ENCODE assay signal across 10 mouse cellular contexts in the genomic region with DNA sequence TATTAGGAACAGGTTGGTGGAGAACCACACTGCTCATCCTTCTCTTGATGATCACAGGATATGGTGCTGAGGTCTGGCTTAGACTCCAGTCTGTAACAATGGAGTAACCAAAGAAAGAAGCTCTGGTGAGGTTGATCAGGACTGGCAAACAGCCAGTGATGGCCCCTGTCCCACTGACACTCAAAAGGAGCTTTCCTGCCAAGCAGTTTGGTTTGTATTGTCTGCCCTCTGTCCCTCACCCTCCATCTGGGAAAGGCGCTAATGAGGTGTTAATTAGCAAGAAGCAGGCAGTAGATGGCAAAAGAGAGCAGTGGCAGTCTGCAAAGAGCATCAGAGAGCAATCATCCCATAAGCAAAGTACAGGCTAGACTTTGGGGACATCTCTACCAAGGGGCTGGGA.
DNase-seq lines count a peak whose midpoint lies in the region; ATAC-seq lines count a peak whose summit lies in the region.
"Had no signal": no experiment of that assay in that cellular context is flagged by ENCODE, and none has a peak within 500 bp of the region (broad histone marks: within the 10 kb centered on the region; RNA-seq: fewer than 3 reads in every experiment).

No protein-coding gene starts in this region.

- DNase-seq in heart, adult 8-10 months (ENCODE audit: low spot score), result no peak
- DNase-seq in heart, postnatal 4 days, result peak; percentile 38
- peak; percentile 20 for DNase-seq in retina, postnatal 7 days (ENCODE audit: low read depth, low spot score)
- DNase-seq in adrenal gland, postnatal 14 days, result no peak
- no peak for DNase-seq in thymus, postnatal 14 days
- DNase-seq: liver, embryonic 13.5 days had no signal

- H3K4me3 ChIP-seq in heart, embryonic 12.5 days, result no peak overlapping the region
- no peak overlapping the region for H3K4me3 ChIP-seq in neural tube, embryonic 13.5 days
- no peak overlapping the region for H3K4me3 ChIP-seq in neural tube, embryonic 15.5 days (replicated peaks)
- H3K4me3 ChIP-seq: liver, embryonic 13.5 days had no signal

- H3K4me1 ChIP-seq in heart, embryonic 12.5 days (replicated peaks), result peaks cover 37% of the 10 kb centered on the region
- H3K4me1 ChIP-seq in neural tube, embryonic 13.5 days (replicated peaks), result peaks cover 44% of the 10 kb centered on the region
- peaks cover 38% of the 10 kb centered on the region for H3K4me1 ChIP-seq in neural tube, embryonic 15.5 days
- H3K4me1 ChIP-seq: liver, embryonic 13.5 days had no signal

- peak overlapping the region; percentile 13; the same call in 1 of the 2 replicates for H3K4me2 ChIP-seq in heart, embryonic 12.5 days
- no peak overlapping the region for H3K4me2 ChIP-seq in neural tube, embryonic 13.5 days
- H3K4me2 ChIP-seq in neural tube, embryonic 15.5 days, result no peak overlapping the region
- H3K4me2 ChIP-seq: liver, embryonic 13.5 days had no signal

- H3K27me3 ChIP-seq in heart, embryonic 12.5 days (replicated peaks), result no peaks in the 10 kb centered on the region
- H3K27me3 ChIP-seq in neural tube, embryonic 13.5 days, result no peaks in the 10 kb centered on the region
- no peaks in the 10 kb centered on the region for H3K27me3 ChIP-seq in neural tube, embryonic 15.5 days (replicated peaks)
- H3K27me3 ChIP-seq: liver, embryonic 13.5 days had no signal

- ATAC-seq in heart, embryonic 12.5 days (ENCODE audit: insufficient number of reproducible peaks, low FRiP score), result no peak
- ATAC-seq in neural tube, embryonic 13.5 days (ENCODE audit: low read depth), result no peak
- no peak for ATAC-seq in neural tube, embryonic 15.5 days (ENCODE audit: low FRiP score)

- H3K9ac ChIP-seq in heart, embryonic 12.5 days, result no peak overlapping the region
- H3K9ac ChIP-seq in neural tube, embryonic 13.5 days, result no peak overlapping the region
- H3K9ac ChIP-seq in neural tube, embryonic 15.5 days (replicated peaks), result no peak overlapping the region
- H3K9ac ChIP-seq: liver, embryonic 13.5 days had no signal

- no peaks in the 10 kb centered on the region for H3K9me3 ChIP-seq in heart, embryonic 12.5 days (replicated peaks)
- no peaks in the 10 kb centered on the region for H3K9me3 ChIP-seq in neural tube, embryonic 13.5 days
- no peaks in the 10 kb centered on the region for H3K9me3 ChIP-seq in neural tube, embryonic 15.5 days (replicated peaks)
- H3K9me3 ChIP-seq: liver, embryonic 13.5 days had no signal

- no peaks in the 10 kb centered on the region for H3K36me3 ChIP-seq in heart, embryonic 12.5 days
- H3K36me3 ChIP-seq in neural tube, embryonic 13.5 days, result peaks cover 14% of the 10 kb centered on the region; the same call in 1 of the 2 replicates
- H3K36me3 ChIP-seq in neural tube, embryonic 15.5 days, result peaks cover 5% of the 10 kb centered on the region
- H3K36me3 ChIP-seq: liver, embryonic 13.5 days had no signal

- 21% methylated on average over 1 of the region's 1 CpGs for WGBS in heart, embryonic 12.5 days
- WGBS in neural tube, embryonic 13.5 days, result 43% methylated on average over 1 of the region's 1 CpGs
- 35% methylated on average over 1 of the region's 1 CpGs for WGBS in neural tube, embryonic 15.5 days

- H3K27ac ChIP-seq in heart, embryonic 12.5 days (ENCODE audit: poor library complexity, severe bottlenecking), result peak overlapping the region; percentile 68
- H3K27ac ChIP-seq in neural tube, embryonic 13.5 days (replicated peaks), result peak overlapping the region; percentile 49
- no peak overlapping the region; the same call in 1 of the 2 replicates for H3K27ac ChIP-seq in neural tube, embryonic 15.5 days (replicated peaks)
- H3K27ac ChIP-seq: liver, embryonic 13.5 days; stomach, postnatal 0 days had no signal

Comparison
In these comparisons a context has a peak if more than half of its experiments do, and no peak if none do; other contexts are left out.
1. DNase-seq: peak in heart, postnatal 4 days (single experiment) and retina, postnatal 7 days (single experiment); none in heart, adult 8-10 months (single experiment), adrenal gland, postnatal 14 days (single experiment) and thymus, postnatal 14 days (single experiment).